Mouse (Mus musculus): Measurements from ENCODE around the gene Add1. TPM values are rescaled to one million over a fixed set of nuclear protein-coding genes. Genes with fewer than 3 reads are reported as not detected.
A peak's percentile ranks its signal among the peaks of the same experiment; 100 is the strongest.
"Not testable (repeated sequence)": the region's sequence is repeated elsewhere in the genome, so short reads cannot be mapped to it uniquely, and the experiment has no call there.

The Add1 gene
- polyA plus RNA-seq, 1 experiment from 2014 or later: 204 TPM

DNA sequence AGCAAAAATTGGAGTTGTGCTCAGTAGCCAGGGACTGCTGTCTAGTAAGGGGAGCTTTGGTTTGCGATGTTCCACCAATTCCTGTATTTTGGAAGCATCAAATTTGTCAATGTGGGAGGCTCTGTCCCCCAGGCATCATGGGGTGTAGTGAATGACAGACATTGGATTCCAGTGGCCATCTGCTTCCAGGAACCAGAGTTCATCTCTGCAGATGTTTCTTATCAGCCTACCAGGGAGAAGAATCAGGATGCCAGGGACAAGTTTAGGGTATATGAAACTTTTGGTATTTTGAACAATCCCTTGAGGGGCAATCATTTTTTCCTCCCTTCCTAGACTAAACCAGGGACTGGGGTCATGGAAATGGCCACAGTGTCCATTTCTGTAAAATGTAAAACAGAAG is 9.6 kb upstream of the Add1 start:
- H3K4me3 ChIP-seq (replicated peaks): no peak overlapping the region
- 95% methylated on average over 1 of the region's 1 CpGs for WGBS
- no peaks in the 10 kb centered on the region for H3K27me3 ChIP-seq
- H3K9me3 ChIP-seq: no peaks in the 10 kb centered on the region
- no peak for ATAC-seq
- H3K4me2 ChIP-seq (replicated peaks): no peak overlapping the region
- no peak overlapping the region for H3K9ac ChIP-seq (replicated peaks)
- peaks cover 55% of the 10 kb centered on the region for H3K36me3 ChIP-seq
- no peak overlapping the region for H3K27ac ChIP-seq
- H3K4me1 ChIP-seq (replicated peaks): no peaks in the 10 kb centered on the region; the same call in 1 of the 2 replicates

DNA sequence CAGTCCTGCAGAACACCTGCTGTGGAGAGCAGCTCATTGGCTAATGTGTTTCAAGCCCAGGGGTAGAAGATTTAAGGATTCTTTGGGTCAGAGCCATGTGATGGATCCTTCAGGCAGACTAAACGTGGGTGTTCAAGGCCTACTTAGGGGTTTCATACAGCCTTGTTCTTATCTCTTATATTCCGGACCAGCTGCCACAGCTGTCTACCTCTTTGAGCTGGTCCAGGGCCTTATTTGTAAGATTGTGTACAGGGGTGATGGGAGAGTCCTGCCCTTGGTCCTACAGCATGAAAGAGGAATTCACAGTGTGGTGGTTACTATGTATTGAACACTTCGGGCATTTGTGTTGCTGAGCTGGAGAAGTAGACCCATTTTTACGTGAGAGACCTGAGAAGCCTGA is 9.2 kb upstream of the Add1 start:
- WGBS: 86% methylated on average over 4 of the region's 4 CpGs
- H3K4me1 ChIP-seq (replicated peaks): no peaks in the 10 kb centered on the region; the same call in 1 of the 2 replicates
- ATAC-seq: no peak
- H3K36me3 ChIP-seq: peaks cover 51% of the 10 kb centered on the region
- H3K9ac ChIP-seq (replicated peaks): no peak overlapping the region
- no peaks in the 10 kb centered on the region for H3K9me3 ChIP-seq
- no peak overlapping the region for H3K4me3 ChIP-seq (replicated peaks)
- no peak overlapping the region for H3K27ac ChIP-seq
- H3K27me3 ChIP-seq: no peaks in the 10 kb centered on the region
- H3K4me2 ChIP-seq (replicated peaks): no peak overlapping the region

DNA sequence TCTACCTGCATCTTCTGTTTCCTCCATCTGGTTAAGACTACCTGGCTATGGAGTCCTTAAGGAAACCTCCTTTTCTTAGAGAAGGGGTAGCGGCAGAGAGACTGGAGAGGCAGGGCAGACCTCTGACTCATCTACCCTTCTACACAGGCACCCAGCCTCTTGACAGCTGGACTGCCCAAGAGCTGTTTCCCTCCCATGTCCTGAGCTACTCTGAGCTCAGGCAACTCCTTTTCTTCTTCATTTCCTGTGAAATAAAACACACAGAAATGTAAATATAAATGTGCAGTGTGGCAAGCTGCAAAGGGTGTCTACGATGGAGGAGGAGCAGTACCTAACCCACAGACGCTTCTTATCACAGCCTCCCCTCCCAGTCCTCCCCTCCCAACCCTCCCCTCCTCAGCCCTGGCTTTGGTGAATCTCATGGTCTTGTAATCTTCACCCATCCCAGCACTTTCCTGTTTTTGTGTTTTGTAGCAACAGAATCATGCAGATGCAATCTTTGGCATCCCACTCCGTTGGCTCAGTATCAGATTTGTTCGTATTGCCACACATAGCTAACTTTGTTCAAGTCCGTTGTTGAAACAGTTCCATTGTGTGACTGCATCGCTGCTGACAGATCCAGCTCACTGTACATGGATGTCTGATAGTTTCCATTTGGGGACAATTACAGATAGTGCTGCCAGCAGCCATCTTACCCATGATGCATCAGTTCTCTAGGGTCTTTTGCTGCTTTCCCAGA is 7.8 kb upstream of the Add1 start:
- 82% methylated on average over 7 of the region's 7 CpGs for WGBS
- Histone ChIP-seq H3K4me2 (replicated peaks) (no peak overlapping the region), H3K9me3 (no peaks in the 10 kb centered on the region), H3K36me3 (peaks cover 37% of the 10 kb centered on the region), H3K9ac (replicated peaks) (0 out of 2 replicates have a peak overlapping the region, but pooled peaks have one; percentile 12), H3K27me3 (no peaks in the 10 kb centered on the region), H3K27ac (no peak overlapping the region), H3K4me1 (replicated peaks) (no peaks in the 10 kb centered on the region; the same call in 1 of the 2 replicates), H3K4me3 (replicated peaks) (no peak overlapping the region)
- ATAC-seq: no peak

DNA sequence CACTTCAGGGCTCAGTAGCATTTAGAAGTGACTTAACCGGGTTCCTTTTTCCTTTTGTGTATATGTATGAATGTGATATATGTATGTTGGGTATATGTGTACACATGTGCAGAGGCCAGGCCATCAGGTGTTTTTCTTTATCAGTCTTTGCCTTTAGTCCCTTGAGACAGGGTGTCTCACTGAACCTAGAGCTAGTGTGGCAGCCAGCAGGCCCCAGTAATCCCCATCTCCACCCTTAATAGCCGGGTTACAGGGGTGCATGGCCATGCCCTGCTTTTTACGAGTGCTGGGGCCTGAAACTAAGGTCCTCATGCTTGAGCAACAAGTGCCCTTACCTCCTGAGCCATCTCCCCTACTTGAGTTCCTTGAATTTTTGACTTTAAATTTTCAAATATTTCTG is 1.9 kb upstream of the Add1 start:
- Histone ChIP-seq H3K4me3 (replicated peaks) (no peak overlapping the region), H3K4me1 (replicated peaks) (peaks cover 23% of the 10 kb centered on the region), H3K9ac (replicated peaks) (no peak overlapping the region), H3K27me3 (no peaks in the 10 kb centered on the region), H3K9me3 (no peaks in the 10 kb centered on the region), H3K27ac (no peak overlapping the region), H3K4me2 (replicated peaks) (no peak overlapping the region), H3K36me3 (no peaks in the 10 kb centered on the region)
- WGBS: 91% methylated on average over 3 of the region's 3 CpGs
- ATAC-seq: no peak

GRCm38 (mm10) chr5:34572568-34572967 is 896 bp upstream of the Add1 start:
- 64% methylated on average over 4 of the region's 4 CpGs for WGBS
- not testable (repeated sequence) for ATAC-seq, H3K36me3 ChIP-seq, H3K27me3 ChIP-seq, H3K9me3 ChIP-seq
- peak overlapping the region; percentile 62 for H3K4me2 ChIP-seq (replicated peaks)
- H3K27ac ChIP-seq: peak overlapping the region; percentile 97
- H3K9ac ChIP-seq (replicated peaks): peak overlapping the region; percentile 99
- peak overlapping the region; percentile 98 for H3K4me3 ChIP-seq (replicated peaks)
- peaks cover 23% of the 10 kb centered on the region for H3K4me1 ChIP-seq (replicated peaks)

DNA sequence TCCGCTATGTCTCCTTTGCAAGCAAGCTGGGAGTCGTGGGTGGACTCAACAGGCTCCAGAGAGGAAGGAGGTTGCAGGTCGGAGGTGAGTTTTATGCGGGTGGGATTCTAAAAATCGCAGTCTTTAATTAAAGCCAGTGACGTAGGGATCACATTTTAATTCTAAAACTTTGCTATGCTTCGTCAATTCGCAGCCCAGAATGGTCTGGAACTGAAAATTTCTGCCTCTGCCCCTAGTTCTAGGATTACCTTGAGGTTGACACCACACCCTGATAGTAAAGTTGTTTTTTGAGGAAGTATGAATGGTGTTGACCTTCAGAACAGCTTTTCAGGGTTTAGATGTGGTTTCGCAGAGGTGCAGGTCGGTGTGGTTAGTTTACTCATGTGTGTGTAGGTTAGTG is 1.3 kb downstream of the Add1 start:
- peaks cover 23% of the 10 kb centered on the region for H3K4me1 ChIP-seq (replicated peaks)
- no peak for ATAC-seq
- no peak overlapping the region for H3K27ac ChIP-seq
- peak overlapping the region; percentile 98 for H3K4me3 ChIP-seq (replicated peaks)
- no peaks in the 10 kb centered on the region for H3K36me3 ChIP-seq
- 46% methylated on average over 10 of the region's 10 CpGs for WGBS
- H3K27me3 ChIP-seq: no peaks in the 10 kb centered on the region
- peak overlapping the region; percentile 99 for H3K9ac ChIP-seq (replicated peaks)
- H3K4me2 ChIP-seq (replicated peaks): peak overlapping the region; percentile 71
- H3K9me3 ChIP-seq: no peaks in the 10 kb centered on the region

GRCm38 (mm10) chr5:34576286-34576685 is 2.8 kb downstream of the Add1 start:
- H3K9me3 ChIP-seq: no peaks in the 10 kb centered on the region
- ATAC-seq: no peak
- H3K9ac ChIP-seq (replicated peaks): no peak overlapping the region
- H3K36me3 ChIP-seq: no peaks in the 10 kb centered on the region
- H3K4me1 ChIP-seq (replicated peaks): peaks cover 23% of the 10 kb centered on the region
- no peak overlapping the region for H3K4me3 ChIP-seq (replicated peaks)
- WGBS: 96% methylated on average over 1 of the region's 1 CpGs
- H3K4me2 ChIP-seq (replicated peaks): no peak overlapping the region
- H3K27ac ChIP-seq: no peak overlapping the region
- no peaks in the 10 kb centered on the region for H3K27me3 ChIP-seq

- Histone ChIP-seq H3K27ac (no peak overlapping the region), H3K4me3 (replicated peaks) (no peak overlapping the region), H3K4me2 (replicated peaks) (no peak overlapping the region), H3K4me1 (replicated peaks) (peaks cover 24% of the 10 kb centered on the region), H3K9me3 (no peaks in the 10 kb centered on the region), H3K9ac (replicated peaks) (no peak overlapping the region), H3K27me3 (no peaks in the 10 kb centered on the region), H3K36me3 (no peaks in the 10 kb centered on the region)
- no peak for ATAC-seq
- WGBS: 97% methylated on average over 7 of the region's 7 CpGs
Observed at GRCm38 (mm10) chr5:34578038-34578655, 4.7 kb downstream of the Add1 start.

DNA sequence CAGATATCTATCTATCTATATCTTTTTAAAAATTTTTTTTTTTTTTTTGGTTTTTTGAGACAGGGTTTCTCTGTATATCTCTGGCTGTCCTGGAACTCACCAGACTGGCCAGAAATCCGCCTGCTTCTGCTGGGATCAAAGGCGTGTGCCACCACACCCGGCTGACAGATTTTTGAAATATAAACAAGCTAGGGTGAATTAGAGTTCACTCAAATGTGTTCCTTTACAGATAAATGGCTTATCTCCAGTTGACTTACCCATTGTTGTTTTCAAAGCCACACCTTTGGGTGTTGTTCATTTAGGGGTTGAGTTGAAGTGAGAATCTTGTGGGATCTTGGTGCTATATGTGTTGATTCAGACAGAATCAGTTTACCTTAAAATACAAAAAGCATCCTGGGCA is 5.9 kb downstream of the Add1 start:
- no peak overlapping the region for H3K4me3 ChIP-seq (replicated peaks)
- WGBS: 83% methylated on average over 3 of the region's 3 CpGs
- peaks cover 23% of the 10 kb centered on the region for H3K4me1 ChIP-seq (replicated peaks)
- H3K27me3 ChIP-seq: no peaks in the 10 kb centered on the region
- no peak overlapping the region for H3K27ac ChIP-seq
- H3K9ac ChIP-seq (replicated peaks): no peak overlapping the region
- 0 out of 2 replicates have a peak, but pooled peaks cover 4% of the 10 kb centered on the region for H3K36me3 ChIP-seq
- no peaks in the 10 kb centered on the region for H3K9me3 ChIP-seq
- no peak for ATAC-seq
- no peak overlapping the region for H3K4me2 ChIP-seq (replicated peaks)

- ATAC-seq: peak; percentile 79
- H3K27me3 ChIP-seq; H3K4me3 ChIP-seq (replicated peaks); H3K9ac ChIP-seq (replicated peaks); H3K36me3 ChIP-seq; H3K4me1 ChIP-seq (replicated peaks); H3K9me3 ChIP-seq; H3K4me2 ChIP-seq (replicated peaks): not testable (repeated sequence)
- H3K27ac ChIP-seq: peak overlapping the region; percentile 65
- WGBS: 55% methylated on average over 10 of the region's 10 CpGs
Observed at GRCm38 (mm10) chr5:34581671-34582313, 8.3 kb downstream of the Add1 start.

DNA sequence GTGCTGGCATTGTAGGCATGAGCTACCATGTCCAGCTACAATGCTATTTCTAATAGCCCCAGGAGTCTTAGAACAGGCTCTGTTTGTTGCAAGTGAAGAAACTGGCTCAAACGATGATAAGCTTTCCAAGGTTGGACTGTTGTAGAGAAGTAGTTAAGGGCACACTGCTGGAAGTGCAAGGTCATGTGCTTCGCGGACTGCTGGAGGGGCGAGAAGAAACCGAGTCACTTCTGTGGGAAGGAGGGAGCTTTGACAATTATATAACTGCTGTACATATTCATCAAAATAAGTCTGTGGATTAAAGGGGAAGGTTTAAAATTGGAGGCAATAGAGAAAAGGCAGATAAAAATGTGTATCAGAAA is 8.8 kb downstream of the Add1 start:
- Histone ChIP-seq H3K27me3 (no peaks in the 10 kb centered on the region), H3K9ac (replicated peaks) (no peak overlapping the region), H3K4me1 (replicated peaks) (peaks cover 13% of the 10 kb centered on the region), H3K4me2 (replicated peaks) (no peak overlapping the region), H3K36me3 (0 out of 2 replicates have a peak, but pooled peaks cover 4% of the 10 kb centered on the region), H3K4me3 (replicated peaks) (no peak overlapping the region), H3K9me3 (no peaks in the 10 kb centered on the region), H3K27ac (peak overlapping the region; percentile 65)
- 81% methylated on average over 5 of the region's 5 CpGs for WGBS
- no peak for ATAC-seq

GRCm38 (mm10) chr5:34585216-34585615 is 11.8 kb downstream of the Add1 start:
- H3K4me1 ChIP-seq (replicated peaks): peaks cover 25% of the 10 kb centered on the region
- H3K9ac ChIP-seq (replicated peaks): no peak overlapping the region
- H3K4me3 ChIP-seq (replicated peaks): no peak overlapping the region
- no peak overlapping the region for H3K27ac ChIP-seq
- 60% methylated on average over 5 of the region's 5 CpGs for WGBS
- 0 out of 2 replicates have a peak, but pooled peaks cover 4% of the 10 kb centered on the region for H3K36me3 ChIP-seq
- no peak overlapping the region for H3K4me2 ChIP-seq (replicated peaks)
- ATAC-seq: no peak
- no peaks in the 10 kb centered on the region for H3K27me3 ChIP-seq
- H3K9me3 ChIP-seq: no peaks in the 10 kb centered on the region
